Mouse (Mus musculus) midbrain, embryonic 16.5 days (tissue): ENCODE data around the gene Arcn1. TPM values are rescaled to one million over a fixed set of nuclear protein-coding genes. Genes with fewer than 3 reads are reported as not detected.

Source experiments
- ATAC-seq: fragments of 200-750 bp; cut with Nextera tagmentation; 2 replicates; pipeline ENCODE4 v1.8.0; 2017; ENCODE audit warnings: moderate TSS enrichment
- H3K27ac ChIP-seq: fragments of 300-500 bp; sonication (generic); 2 replicates; pipeline ENCODE4 v1.5.1; 2014; ENCODE audit warnings: mild to moderate bottlenecking, low read length, mixed read lengths
- H3K27me3 ChIP-seq: fragments of 300-500 bp; sonication (generic); 2 replicates; pipeline ENCODE4 v1.6.1; 2014; ENCODE audit warnings: low read depth, low read length, mixed read lengths; ENCODE audit not compliant: control insufficient read depth, insufficient read depth
- H3K36me3 ChIP-seq: fragments of 300-500 bp; sonication (generic); 2 replicates; pipeline ENCODE4 v1.6.1; 2014; ENCODE audit warnings: mild to moderate bottlenecking, low read length, moderate library complexity, mixed read lengths; ENCODE audit not compliant: control insufficient read depth, insufficient read depth
- H3K4me1 ChIP-seq: fragments of 300-500 bp; sonication (generic); 2 replicates; pipeline ENCODE4 v1.6.1; 2014; ENCODE audit warnings: mild to moderate bottlenecking, low read length, mixed read lengths; ENCODE audit not compliant: control insufficient read depth, insufficient read depth
- H3K4me2 ChIP-seq: fragments of 300-500 bp; sonication (generic); 2 replicates; pipeline ENCODE4 v1.6.1; 2014; ENCODE audit warnings: mild to moderate bottlenecking, low read length, mixed read lengths
- H3K4me3 ChIP-seq: fragments of 300-500 bp; sonication (generic); 2 replicates; pipeline ENCODE4 v1.5.1; 2014; ENCODE audit warnings: low read depth, mild to moderate bottlenecking, low read length, moderate library complexity, mixed read lengths
- H3K9ac ChIP-seq: fragments of 300-500 bp; sonication (generic); 2 replicates; pipeline ENCODE4 v1.6.1; 2014; ENCODE audit warnings: low read depth, low read length, mixed read lengths
- H3K9me3 ChIP-seq: fragments of 300-500 bp; sonication (generic); replicated peaks from 2 replicates; pipeline ENCODE4 v1.6.1; 2014; ENCODE audit warnings: mild to moderate bottlenecking, low read length, mixed read lengths; ENCODE audit not compliant: control insufficient read depth, poor library complexity, severe bottlenecking
- WGBS: fragments of 180-500 bp; shearing (Covaris S2); extraction: QIAGEN DNeasy Blood & Tissue Kit; methylation state at CpG from one replicate; pipeline ENCODE4 v1.1.7; 2014; 5-methylcytosine and 5-hydroxymethylcytosine counted together
- polyA plus RNA-seq: library from polyadenylated mRNA; unstranded; fragments of >200 nt; fragmentation: Nextera tagmentation; extraction: Ambion mirVana; gene quantifications from 2 replicates; pipeline ENCODE4 v1.2.1, GENCODE M21; 2015

The Arcn1 gene
- polyA plus RNA-seq, 1 experiment from 2014 or later = 140 TPM

DNA sequence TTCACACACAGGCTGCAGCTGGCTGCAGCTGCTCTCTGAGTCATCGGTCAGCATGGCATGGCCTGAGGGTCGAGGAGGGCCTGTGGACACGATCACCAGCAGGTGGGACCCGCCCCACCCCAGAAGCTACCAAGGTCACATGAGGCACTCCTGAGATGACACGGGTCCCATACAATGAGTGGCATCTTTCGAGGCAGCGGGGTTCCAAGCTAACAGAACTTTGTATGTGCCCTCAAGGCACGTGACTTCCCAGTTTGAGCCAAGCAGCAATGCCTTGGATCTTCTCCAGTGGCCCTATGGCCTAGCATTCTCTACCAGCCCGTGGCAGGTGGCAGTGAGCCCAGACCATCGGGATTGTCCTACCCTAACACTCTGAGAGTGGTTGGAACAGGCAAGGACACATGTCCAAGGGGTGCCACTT is 49.8 kb downstream of the Arcn1 start:
- Histone ChIP-seq H3K9me3 (no peaks in the 10 kb centered on the region), H3K4me3 (no peak overlapping the region), H3K4me2 (no peak overlapping the region), H3K27ac (no peak overlapping the region), H3K9ac (no peak overlapping the region), H3K36me3 (peaks cover 19% of the 10 kb centered on the region), H3K27me3 (no peaks in the 10 kb centered on the region), H3K4me1 (peaks cover 32% of the 10 kb centered on the region)
- ATAC-seq = no peak
- WGBS = 82% methylated on average over 10 of the region's 10 CpGs

DNA sequence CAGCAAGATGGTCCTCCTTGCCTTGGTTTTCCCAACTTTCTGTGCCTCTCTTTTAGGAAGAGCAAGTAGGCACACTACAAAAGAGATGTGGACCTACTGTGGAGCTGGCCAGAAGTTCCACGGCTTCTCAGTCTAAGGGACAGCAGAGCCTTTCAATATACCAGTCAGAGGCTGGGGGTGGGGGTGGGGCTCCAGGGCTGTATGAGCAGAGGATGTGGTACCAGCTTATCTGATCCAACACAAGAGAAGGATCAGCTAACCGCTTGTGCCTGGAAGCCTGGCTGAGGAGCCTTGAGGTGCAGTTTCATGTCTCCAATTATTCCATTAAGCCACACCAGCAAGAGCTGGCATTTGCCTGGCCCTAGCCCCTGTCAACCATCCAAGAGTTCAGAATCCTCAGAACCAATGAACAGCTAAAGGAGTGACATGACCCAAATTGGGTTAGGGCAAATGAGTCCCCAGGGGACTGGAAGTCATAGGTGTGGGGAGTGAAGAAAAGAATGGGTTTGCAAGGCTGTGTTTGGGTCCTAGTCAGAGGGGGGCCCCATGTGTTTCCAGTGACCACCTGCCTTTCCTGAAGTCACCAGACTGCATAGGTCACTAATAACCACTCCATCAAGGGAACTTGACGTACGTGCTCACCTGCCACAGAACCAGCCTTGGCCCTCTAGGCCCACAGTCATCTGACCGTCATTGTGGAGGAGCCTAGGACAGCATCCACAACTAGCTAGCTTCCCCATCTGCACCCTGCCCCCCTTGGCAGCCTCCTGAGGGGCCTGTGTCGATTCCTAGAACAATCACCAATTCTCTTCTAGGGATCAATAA is 50.4 kb downstream of the Arcn1 start:
- no peak overlapping the region for H3K27ac ChIP-seq
- 80% methylated on average over 6 of the region's 6 CpGs for WGBS
- ATAC-seq = no peak
- H3K4me2 ChIP-seq = no peak overlapping the region
- H3K4me3 ChIP-seq = no peak overlapping the region
- H3K4me1 ChIP-seq = peaks cover 27% of the 10 kb centered on the region
- H3K9me3 ChIP-seq = no peaks in the 10 kb centered on the region
- no peak overlapping the region for H3K9ac ChIP-seq
- H3K36me3 ChIP-seq = peaks cover 19% of the 10 kb centered on the region
- no peaks in the 10 kb centered on the region for H3K27me3 ChIP-seq

DNA sequence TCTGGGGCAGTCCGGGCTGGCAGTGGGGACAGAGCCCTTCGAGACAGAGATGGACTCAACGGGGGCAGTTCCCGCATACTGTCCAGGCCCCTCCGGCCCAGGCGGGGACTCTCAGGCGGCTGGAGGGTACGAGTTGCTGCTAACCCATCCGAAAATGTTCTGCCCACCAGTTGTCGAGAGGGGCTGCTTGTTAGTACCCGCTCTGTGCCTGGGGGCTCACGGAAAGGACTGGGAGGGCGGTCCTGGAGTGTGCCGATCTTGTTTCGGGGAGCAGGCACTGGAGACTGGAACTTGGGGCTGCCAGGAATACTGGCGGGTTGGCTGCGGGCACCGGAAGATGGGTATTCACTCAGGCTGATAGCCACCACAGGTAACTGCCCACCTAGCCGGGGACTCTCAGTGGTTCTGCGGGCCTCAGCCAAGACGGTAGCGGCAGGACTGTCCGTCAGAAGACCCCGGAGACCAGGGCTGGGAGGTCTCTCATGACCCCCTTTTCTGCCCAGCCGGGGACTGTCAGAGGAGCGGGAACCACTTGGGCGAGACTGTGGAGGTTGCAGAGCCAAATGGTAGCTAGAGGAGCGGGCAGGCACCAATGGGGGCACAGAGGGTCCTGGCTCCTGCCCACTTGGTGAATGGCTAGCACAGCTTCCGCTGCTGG is 51.8 kb downstream of the Arcn1 start:
- Histone ChIP-seq H3K4me3 (no peak overlapping the region), H3K4me1 (peaks cover 27% of the 10 kb centered on the region), H3K36me3 (peaks cover 24% of the 10 kb centered on the region), H3K4me2 (no peak overlapping the region), H3K27ac (no peak overlapping the region), H3K9me3 (no peaks in the 10 kb centered on the region), H3K9ac (no peak overlapping the region), H3K27me3 (no peaks in the 10 kb centered on the region)
- ATAC-seq = no peak
- WGBS = 95% methylated on average over 29 of the region's 29 CpGs

DNA sequence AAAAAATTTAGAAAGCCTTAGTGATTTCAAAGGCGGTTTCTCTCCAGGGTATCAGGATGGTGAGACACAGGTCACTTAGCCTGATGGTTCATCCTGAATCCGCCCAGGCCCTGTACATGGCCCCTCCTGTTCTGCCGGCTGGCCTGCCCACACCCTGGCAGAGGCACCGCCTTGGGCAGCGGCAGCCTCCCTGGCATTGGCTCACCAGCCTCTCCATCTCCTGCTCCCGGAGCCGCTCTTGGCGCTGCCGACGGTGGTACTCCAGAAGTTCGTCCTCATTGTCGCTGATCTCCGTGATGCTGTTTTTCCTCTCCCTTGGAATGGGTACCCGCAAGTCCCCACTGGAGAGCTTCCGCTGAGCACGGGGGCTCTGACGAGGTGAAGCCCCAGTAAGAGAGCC is 52.5 kb downstream of the Arcn1 start:
- H3K36me3 ChIP-seq = peaks cover 30% of the 10 kb centered on the region

DNA sequence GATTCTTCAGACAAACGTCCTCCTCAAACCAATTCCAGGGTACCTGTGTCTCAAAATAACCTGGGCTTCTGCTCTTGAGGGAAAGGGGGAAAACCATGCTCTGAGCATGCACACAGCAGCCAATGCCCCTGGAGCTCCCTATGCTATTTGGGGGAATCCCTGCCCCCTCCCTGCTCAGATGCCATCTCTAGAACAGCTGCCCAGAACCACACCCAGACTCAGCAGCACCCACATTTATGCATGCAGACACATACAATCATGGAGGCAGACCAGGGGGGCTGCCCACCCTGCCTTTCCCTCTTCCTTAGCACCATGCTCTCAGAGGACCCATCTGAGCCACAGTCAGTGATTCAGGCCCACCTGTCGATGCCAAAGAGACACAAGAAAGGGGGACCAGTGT is 54.1 kb downstream of the Arcn1 start:
- Histone ChIP-seq H3K4me2 (no peak overlapping the region), H3K27me3 (no peaks in the 10 kb centered on the region), H3K9me3 (no peaks in the 10 kb centered on the region), H3K4me1 (peaks cover 14% of the 10 kb centered on the region), H3K9ac (no peak overlapping the region), H3K4me3 (no peak overlapping the region), H3K36me3 (peaks cover 32% of the 10 kb centered on the region), H3K27ac (no peak overlapping the region)
- WGBS = 75% methylated on average over 2 of the region's 2 CpGs
- ATAC-seq = no peak

More for the DNA sequence above, 52.5 kb downstream of the Arcn1 start:
- Histone ChIP-seq H3K4me2 (no peak overlapping the region), H3K9me3 (no peaks in the 10 kb centered on the region), H3K9ac (no peak overlapping the region), H3K27ac (no peak overlapping the region), H3K4me1 (peaks cover 20% of the 10 kb centered on the region), H3K27me3 (no peaks in the 10 kb centered on the region), H3K4me3 (no peak overlapping the region)
- 90% methylated on average over 17 of the region's 17 CpGs for WGBS
- no peak for ATAC-seq

DNA sequence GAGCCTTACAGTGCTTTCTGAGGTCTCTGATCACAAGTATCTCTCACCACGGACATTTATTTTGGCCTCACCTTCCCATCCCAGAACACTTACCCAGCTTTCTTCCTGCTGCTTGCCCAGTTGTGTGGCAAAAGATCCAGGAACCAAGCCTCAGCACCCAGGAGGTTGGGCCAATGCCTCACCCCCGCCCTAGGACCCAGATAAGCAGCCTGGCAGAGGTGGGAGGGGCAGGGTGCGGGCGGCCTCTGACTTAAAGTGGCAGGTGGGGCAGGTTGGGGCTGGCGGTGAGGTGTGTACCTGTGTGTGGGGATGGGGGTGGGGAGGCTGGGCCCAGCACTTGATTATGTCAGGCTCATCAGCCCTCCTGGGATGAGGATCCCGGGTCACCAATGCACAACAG is 54.6 kb downstream of the Arcn1 start:
- ATAC-seq = no peak
- Histone ChIP-seq H3K4me2 (no peak overlapping the region), H3K4me1 (peaks cover 14% of the 10 kb centered on the region), H3K9me3 (no peaks in the 10 kb centered on the region), H3K4me3 (no peak overlapping the region), H3K36me3 (peaks cover 31% of the 10 kb centered on the region), H3K27me3 (no peaks in the 10 kb centered on the region), H3K27ac (no peak overlapping the region), H3K9ac (no peak overlapping the region)
- 90% methylated on average over 6 of the region's 6 CpGs for WGBS

DNA sequence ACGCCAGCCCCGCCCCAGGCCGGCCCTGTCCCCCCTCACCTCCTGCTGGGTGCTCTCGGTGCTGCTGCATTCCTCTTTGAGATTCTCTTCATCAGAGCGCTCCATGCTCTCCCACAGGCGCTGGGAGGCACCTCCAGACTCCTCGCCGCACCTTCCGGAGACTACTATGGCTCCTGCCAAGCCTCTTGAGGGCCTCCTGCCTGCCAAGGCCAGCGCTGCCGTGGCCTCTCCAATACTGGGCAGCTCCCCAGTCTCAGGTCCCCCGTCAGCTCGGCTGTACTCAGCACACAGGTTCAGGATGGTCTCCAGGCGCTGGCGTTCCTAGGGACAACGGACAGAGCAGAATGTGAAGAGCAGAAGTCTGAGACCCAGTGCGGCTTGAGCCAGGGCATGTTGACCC is 56.0 kb downstream of the Arcn1 start:
- Histone ChIP-seq H3K27ac (no peak overlapping the region), H3K9me3 (no peaks in the 10 kb centered on the region), H3K4me3 (no peak overlapping the region), H3K27me3 (no peaks in the 10 kb centered on the region), H3K4me2 (no peak overlapping the region), H3K36me3 (peaks cover 28% of the 10 kb centered on the region), H3K4me1 (peaks cover 13% of the 10 kb centered on the region; the same call in 1 of the 2 replicates), H3K9ac (no peak overlapping the region)
- no peak for ATAC-seq
- 70% methylated on average over 17 of the region's 17 CpGs for WGBS

DNA sequence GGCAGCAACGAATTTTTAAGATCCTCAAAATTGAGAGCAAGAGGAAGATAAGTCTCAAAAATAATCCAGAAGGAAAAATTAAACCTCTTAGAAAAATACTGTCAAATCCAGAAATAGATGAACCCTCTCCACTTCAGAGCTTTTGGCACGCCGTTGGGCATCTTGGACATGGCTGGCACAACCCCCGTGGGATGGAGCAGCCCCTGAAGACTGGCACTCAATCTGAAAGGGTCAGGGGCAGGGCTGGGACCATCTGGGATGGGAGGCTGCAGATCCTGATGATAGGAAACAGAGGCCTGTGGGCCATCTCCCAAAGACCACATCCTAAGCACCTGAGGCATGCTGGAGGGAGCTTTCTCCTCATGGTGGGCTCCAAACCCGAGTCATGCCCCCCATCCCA is 57.4 kb downstream of the Arcn1 start:
- H3K27ac ChIP-seq = no peak overlapping the region
- H3K9me3 ChIP-seq = no peaks in the 10 kb centered on the region
- 84% methylated on average over 5 of the region's 5 CpGs for WGBS
- H3K4me2 ChIP-seq = no peak overlapping the region
- H3K4me3 ChIP-seq = no peak overlapping the region
- no peak for ATAC-seq
- peaks cover 18% of the 10 kb centered on the region for H3K36me3 ChIP-seq
- H3K27me3 ChIP-seq = no peaks in the 10 kb centered on the region
- H3K4me1 ChIP-seq = peaks cover 13% of the 10 kb centered on the region; the same call in 1 of the 2 replicates
- no peak overlapping the region for H3K9ac ChIP-seq

DNA sequence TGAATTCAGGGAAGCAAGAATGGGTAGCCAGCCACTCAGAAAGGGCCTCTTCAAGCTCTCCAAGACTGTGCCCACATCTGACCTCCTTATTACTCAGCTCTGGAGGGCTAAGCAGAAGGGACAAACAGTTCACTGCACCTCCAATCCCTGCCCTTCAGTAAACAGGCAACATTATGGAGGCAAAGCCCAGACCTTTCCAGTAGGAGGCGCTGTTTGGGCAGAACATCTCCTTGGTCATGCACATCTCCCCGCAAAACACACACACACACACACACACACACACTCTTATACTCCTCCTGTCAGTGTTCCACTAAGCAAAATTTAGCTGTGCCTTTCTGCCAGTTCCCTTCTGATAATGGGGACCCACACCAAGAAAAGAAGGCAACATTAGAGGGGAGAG is 58.0 kb downstream of the Arcn1 start:
- H3K4me2 ChIP-seq = no peak overlapping the region
- H3K27ac ChIP-seq = no peak overlapping the region
- H3K4me3 ChIP-seq = no peak overlapping the region
- H3K9ac ChIP-seq = no peak overlapping the region
- no peaks in the 10 kb centered on the region for H3K27me3 ChIP-seq
- peaks cover 13% of the 10 kb centered on the region; the same call in 1 of the 2 replicates for H3K4me1 ChIP-seq
- 45% methylated on average over 2 of the region's 2 CpGs for WGBS
- ATAC-seq = no peak
- no peaks in the 10 kb centered on the region for H3K9me3 ChIP-seq
- peaks cover 19% of the 10 kb centered on the region for H3K36me3 ChIP-seq
